Mouse (Mus musculus) adrenal gland, adult 2 months (tissue): ENCODE results near the gene Wdr43. TPM values are rescaled to one million over a fixed set of nuclear protein-coding genes. Genes with fewer than 3 reads are reported as not detected.

Source experiments
- DNase-seq: peaks from one replicate; pipeline ENCODE4 v3.0.0; 2021
- polyA plus RNA-seq: library from polyadenylated mRNA; depleted of rRNA; stranded (reverse); fragments of >200 nt; gene quantifications from 2 replicates; pipeline ENCODE4 v1.2.3, GENCODE M21; 2012; rRNA removed
- total RNA-seq, 2 experiments: library from RNA; stranded (reverse); gene quantifications; 2 replicates each; pipeline ENCODE4 v1.2.3; 2021

Wdr43 gene
- total and polyA plus RNA-seq, 3 experiments = 3.7 to 86.2 (median 39.7) TPM

- DNase-seq = no peak
Observed at GRCm38 (mm10) chr17:71705113-71705512, 89.4 kb downstream of the Wdr43 start.

- no peak for DNase-seq
Observed at GRCm38 (mm10) chr17:71705550-71706480, 90.1 kb downstream of the Wdr43 start.

- no peak for DNase-seq
Observed at GRCm38 (mm10) chr17:71707715-71708114, 92.0 kb downstream of the Wdr43 start.

Other genes starting within 250 kb of the Wdr43 start
- gene Gm4707, start 156.0 kb upstream of the Wdr43 start, total RNA-seq = 1 to 10 TPM in 1 of 2 experiments, under 1 TPM in 1; 0.78 to 1.0 TPM
- gene Gm4707, start 156.0 kb upstream of the Wdr43 start, polyA plus RNA-seq = 0.25 and 0.36 TPM in 2 replicates
- 10 to 100 TPM; 32.3 to 35.7 TPM for gene Smchd1, start 140.6 kb upstream of the Wdr43 start, total RNA-seq
- 1.3 and 2.0 TPM in 2 replicates for gene Smchd1, start 140.6 kb upstream of the Wdr43 start, polyA plus RNA-seq
- gene Ndc80, start 89.0 kb upstream of the Wdr43 start, total RNA-seq = 1 to 10 TPM; 1.1 to 1.6 TPM
- gene Ndc80, start 89.0 kb upstream of the Wdr43 start, polyA plus RNA-seq = not detected in 2 replicates
- under 1 TPM; 0.40 to 0.69 TPM for gene Spdya, start 63.8 kb upstream of the Wdr43 start, total RNA-seq
- not detected in 2 replicates for gene Spdya, start 63.8 kb upstream of the Wdr43 start, polyA plus RNA-seq
- under 1 TPM in 1 of 2 experiments, not detected in 1; 0.07 TPM for gene Togaram2, start 57.4 kb downstream of the Wdr43 start, total RNA-seq
- 0.08 TPM in 1 of 2 replicates, not detected in the other for gene Togaram2, start 57.4 kb downstream of the Wdr43 start, polyA plus RNA-seq
- not detected for gene Pcare, start 137.0 kb downstream of the Wdr43 start, total RNA-seq
- gene Pcare, start 137.0 kb downstream of the Wdr43 start, polyA plus RNA-seq = not detected in 2 replicates
- gene Clip4, start 152.6 kb downstream of the Wdr43 start, total RNA-seq = 10 to 100 TPM; 14.1 to 28.6 TPM
- 3.0 and 3.7 TPM in 2 replicates for gene Clip4, start 152.6 kb downstream of the Wdr43 start, polyA plus RNA-seq